Mouse (Mus musculus) left cerebral cortex, adult 2 months (tissue): ENCODE measurements at regions not wholly inside any gene's neighbourhood (a gene's known extent, or its start where the extent isn't known, plus 50 kb on each side); places are given as distances from the start of the nearest gene placed in this dataset.

Experiments
- DNase-seq, 2 experiments: peaks; one replicate each; pipeline ENCODE4 v3.0.0; 2021 to 2022; ENCODE audit warnings: low spot score in 2 of 2, mixed read lengths in 1 of 2; ENCODE audit errors: extremely low spot score in 1 of 2
- H3K27ac ChIP-seq: fragments of 200-600 bp; 2 replicates; pipeline ENCODE4 v1.8.1; 2022
- H3K4me3 ChIP-seq: fragments of 200-600 bp; 2 replicates; pipeline ENCODE4 v1.8.1; 2022
- CTCF ChIP-seq: fragments of 200-600 bp; IDR thresholded peaks from 2 replicates; pipeline ENCODE4 v1.8.1; 2022; ENCODE audit warnings: antibody characterized with exemption, mild to moderate bottlenecking, moderate library complexity
- intact Hi-C: fragments of 180-260 bp; cut with DNase I; formaldehyde crosslinking; loops from one replicate; pipeline ENCODE4 v1.15.1; 2025

DNA sequence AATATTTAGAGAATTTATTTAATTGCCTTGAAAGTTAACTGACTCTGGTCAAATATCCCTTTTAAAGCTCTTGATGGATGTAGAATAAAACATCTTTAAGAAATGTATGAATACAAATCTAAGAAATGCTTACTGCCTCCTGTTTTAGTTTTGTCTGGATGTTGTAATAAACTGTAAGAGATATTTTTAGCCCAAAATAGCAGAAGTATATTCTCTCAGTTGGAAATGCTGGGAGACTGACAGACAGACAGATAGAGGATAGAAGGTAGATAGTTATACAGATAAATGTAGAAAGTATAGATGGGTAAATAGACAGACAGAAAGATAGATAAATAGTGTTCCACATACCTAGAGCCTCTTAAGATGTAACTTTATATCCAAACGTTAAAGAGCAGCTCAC lies 379.5 kb downstream of the Frk start:
- TF ChIP-seq CTCF: no peak
- intact Hi-C loops: no loop called here
- Histone ChIP-seq H3K4me3 (no peak overlapping the region), H3K27ac (no peak overlapping the region)
- DNase-seq: no peak

DNA sequence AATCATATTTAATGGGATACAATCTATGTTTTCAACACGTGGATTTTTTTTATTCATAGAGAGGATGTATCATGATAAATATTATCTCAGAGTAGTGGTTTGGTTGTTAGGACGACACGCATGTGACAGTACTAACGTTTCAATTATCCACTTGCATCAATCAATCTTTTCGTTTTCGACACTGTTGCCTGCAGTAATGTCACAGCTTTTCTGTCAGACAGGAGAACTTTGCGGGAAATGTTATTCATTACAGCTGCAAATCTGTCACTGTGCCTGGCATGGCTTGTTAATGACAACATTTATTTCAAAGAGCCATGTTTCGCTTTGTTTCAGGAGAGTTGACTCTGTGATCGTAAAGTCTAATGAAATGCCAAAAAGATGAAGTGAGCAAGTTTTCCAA lies 388.7 kb downstream of the Frk start:
- intact Hi-C loops: no loop called here
- no peak overlapping the region for H3K27ac ChIP-seq
- no peak overlapping the region for H3K4me3 ChIP-seq
- no peak for DNase-seq
- no peak for TF ChIP-seq CTCF

DNA sequence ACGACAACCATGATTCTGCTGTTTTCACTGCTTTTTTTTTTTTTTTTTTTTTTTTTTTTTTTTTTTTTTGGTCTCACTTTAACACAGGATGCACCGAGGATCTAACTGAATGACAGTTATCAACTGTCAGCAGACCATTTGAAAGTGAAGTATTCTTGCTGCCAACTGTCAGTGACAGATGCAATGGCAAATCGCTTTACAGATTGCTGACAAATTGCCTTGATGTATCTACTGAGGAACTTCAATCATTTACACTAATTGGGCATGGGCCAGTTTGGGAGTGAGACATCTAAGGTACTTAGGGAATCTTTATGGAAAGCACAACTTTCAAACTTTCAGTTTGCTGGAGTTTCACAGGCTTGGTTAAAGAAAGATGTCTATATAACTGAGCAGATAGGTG lies 395.3 kb downstream of the Frk start:
- DNase-seq: no peak
- no peak for TF ChIP-seq CTCF
- intact Hi-C loops: no loop called here
- Histone ChIP-seq H3K27ac (no peak overlapping the region), H3K4me3 (no peak overlapping the region)

DNA sequence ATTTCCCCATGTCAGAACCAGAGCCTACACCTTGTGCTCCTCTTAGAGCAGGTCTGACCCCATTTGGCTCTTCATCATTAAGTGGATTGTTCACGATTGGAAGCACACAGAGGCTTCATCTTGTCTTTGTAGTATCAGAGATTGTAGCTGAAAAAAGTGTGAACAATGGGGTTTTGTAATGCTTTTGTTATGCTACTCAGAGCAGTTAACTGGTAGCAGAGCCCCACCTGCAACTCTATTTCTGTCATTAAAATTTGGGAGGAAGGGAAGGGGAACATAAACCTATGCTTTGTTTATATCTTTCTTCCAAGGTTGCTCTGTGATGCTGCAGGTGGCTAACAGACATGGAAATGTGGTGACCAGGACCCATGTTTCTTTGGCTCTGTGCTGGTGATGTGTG lies 404.4 kb downstream of the Frk start:
- Histone ChIP-seq H3K27ac (no peak overlapping the region), H3K4me3 (no peak overlapping the region)
- TF ChIP-seq CTCF: no peak
- no peak for DNase-seq
- intact Hi-C loops: no loop called here

DNA sequence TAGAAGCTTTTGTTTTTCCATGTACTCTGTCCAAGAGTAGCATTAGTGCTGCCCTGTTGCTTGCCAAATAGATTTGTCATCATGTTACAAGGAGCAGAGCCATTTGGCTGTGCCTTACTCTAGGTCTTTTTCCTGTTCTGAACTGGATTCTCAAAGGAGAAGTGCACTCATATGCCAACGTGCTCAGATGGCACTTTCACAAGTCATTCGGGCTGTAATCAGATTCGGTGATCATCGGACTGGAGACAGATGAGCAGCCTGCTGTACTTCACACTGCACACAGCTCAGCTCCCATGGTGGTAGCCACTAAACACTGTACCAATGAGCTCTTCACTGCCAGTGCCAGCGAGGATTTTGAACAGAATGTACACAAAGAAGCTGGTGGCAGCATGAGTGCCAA lies 421.1 kb downstream of the Frk start:
- Histone ChIP-seq H3K27ac (no peak overlapping the region), H3K4me3 (no peak overlapping the region)
- TF ChIP-seq CTCF: no peak
- intact Hi-C loops: no loop called here
- no peak for DNase-seq

DNA sequence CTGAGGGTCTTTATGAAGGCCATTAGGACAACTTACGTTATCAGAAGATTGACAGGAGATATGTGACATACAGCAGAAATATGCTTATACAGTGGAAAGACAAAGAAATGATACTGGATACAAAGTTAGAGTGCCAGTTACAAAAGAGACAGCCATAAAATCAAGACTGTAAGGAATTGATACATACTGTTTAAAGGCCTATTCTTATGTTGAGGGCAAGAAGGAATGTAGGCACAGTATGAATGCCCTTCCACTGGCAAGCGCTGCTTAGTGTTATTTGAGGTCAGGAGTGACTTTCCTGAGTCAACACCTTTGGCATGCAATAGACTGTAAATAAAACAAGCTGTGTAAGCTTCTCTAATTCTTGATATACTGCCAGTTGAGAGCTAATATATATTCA lies 421.5 kb downstream of the Frk start:
- no peak overlapping the region for H3K27ac ChIP-seq
- DNase-seq: no peak
- intact Hi-C loops: no loop called here
- H3K4me3 ChIP-seq: no peak overlapping the region
- no peak for TF ChIP-seq CTCF

DNA sequence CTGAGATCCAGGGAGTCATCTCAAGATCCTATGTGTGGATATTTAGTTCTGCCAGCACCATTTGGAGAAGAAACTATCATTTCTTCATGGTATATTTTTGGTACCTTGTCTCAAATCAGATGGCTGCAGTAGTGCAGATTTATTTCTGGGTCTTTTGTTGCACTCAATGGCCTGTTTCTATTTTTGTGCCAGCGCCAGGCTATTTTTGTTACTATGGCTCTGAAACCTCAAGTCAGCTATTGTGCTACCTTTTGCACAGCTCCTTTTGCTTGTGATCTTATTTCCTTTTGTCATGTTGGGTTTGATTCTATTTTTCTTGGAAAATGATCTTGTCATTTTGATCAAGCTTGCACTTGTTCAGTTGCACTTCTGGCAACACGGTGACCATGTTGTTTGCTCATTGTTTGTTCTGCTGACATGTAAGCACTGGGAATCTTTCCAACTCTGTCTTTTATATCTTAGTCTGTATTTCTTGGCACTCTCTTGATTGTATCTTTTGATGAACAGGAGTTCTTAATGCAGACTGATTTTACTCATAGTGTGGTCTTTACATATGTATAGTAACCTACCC lies 429.0 kb downstream of the Frk start:
- intact Hi-C loops: no loop called here
- no peak for DNase-seq
- H3K27ac ChIP-seq: no peak overlapping the region
- TF ChIP-seq CTCF: no peak
- H3K4me3 ChIP-seq: no peak overlapping the region
